Mouse (Mus musculus) ES-E14 (cell line): ENCODE measurements around the gene Lmntd1.

Experiments used
- CHD2 ChIP-seq: IDR thresholded peaks from 2 replicates; pipeline ENCODE4 v1.6.1; 2014; ENCODE audit warnings: mild to moderate bottlenecking, low read depth, low read length, inconsistent platforms
- ZC3H11A ChIP-seq: IDR thresholded peaks from 2 replicates; pipeline ENCODE4 v1.6.1; 2012; ENCODE audit warnings: low read depth, mild to moderate bottlenecking, inconsistent platforms, low read length, borderline replicate concordance

DNA sequence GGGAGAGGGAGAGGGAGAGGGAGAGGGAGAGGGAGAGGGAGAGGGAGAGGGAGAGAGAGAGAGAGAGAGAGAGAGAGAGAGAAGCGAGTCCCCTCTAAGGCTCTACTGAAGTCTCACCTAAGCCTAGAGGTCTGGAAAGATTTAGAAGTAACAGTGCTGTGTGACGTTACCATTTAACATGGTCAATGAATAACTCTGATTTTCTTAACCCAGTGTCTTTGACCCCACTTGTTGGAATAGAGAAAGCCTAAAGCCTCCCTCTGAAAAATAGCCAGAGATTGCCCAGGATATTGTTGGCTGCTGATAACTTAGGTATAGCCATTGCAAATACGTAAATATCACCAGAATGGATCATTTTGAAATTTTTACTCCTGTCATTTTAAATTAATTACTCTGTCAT, 34.4 kb downstream of the Lmntd1 start:
- TF ChIP-seq CHD2 (no peak), ZC3H11A (no peak)
